In genomic region chr8:120034471-120034870, GRCm38 (mm10) we compare ENCODE assay signal across 14 mouse cellular contexts. TPM values are rescaled to one million over a fixed set of nuclear protein-coding genes. Genes with fewer than 3 reads are reported as not detected.
DNase-seq lines count a peak whose midpoint lies in the region; ATAC-seq and TF ChIP-seq lines count a peak whose summit lies in the region.
"Had no signal": no experiment of that assay in that cellular context is flagged by ENCODE, and none has a peak within 500 bp of the region (broad histone marks: within the 10 kb centered on the region; RNA-seq: fewer than 3 reads in every experiment).

No protein-coding gene starts in this region.

- no peak for ATAC-seq in forebrain, embryonic 13.5 days
- no peak for ATAC-seq in forebrain, embryonic 16.5 days
- ATAC-seq: intestine, embryonic 16.5 days had no signal

- H3K4me2 ChIP-seq in forebrain, embryonic 13.5 days: no peak overlapping the region
- H3K4me2 ChIP-seq in forebrain, embryonic 16.5 days (ENCODE audit: low read length): no peak overlapping the region

- TF ChIP-seq POLR2A in cerebellum, adult 2 months (IDR thresholded peaks at IDR 0.05; ENCODE audit: borderline replicate concordance, insufficient read depth, low read length): no peak

- no peaks in the 10 kb centered on the region for H3K36me3 ChIP-seq in forebrain, embryonic 13.5 days (ENCODE audit: poor library complexity, severe bottlenecking)
- no peaks in the 10 kb centered on the region for H3K36me3 ChIP-seq in forebrain, embryonic 16.5 days (ENCODE audit: control insufficient read depth, insufficient read depth)

- H3K9me3 ChIP-seq in forebrain, embryonic 13.5 days (replicated peaks): no peaks in the 10 kb centered on the region
- H3K9me3 ChIP-seq in forebrain, embryonic 16.5 days (ENCODE audit: control insufficient read depth, low read length): no peaks in the 10 kb centered on the region

- no peaks in the 10 kb centered on the region for H3K27me3 ChIP-seq in forebrain, embryonic 13.5 days
- no peaks in the 10 kb centered on the region for H3K27me3 ChIP-seq in forebrain, embryonic 16.5 days (replicated peaks; ENCODE audit: control insufficient read depth, insufficient read depth, low read length)
- no peaks in the 10 kb centered on the region for H3K27me3 ChIP-seq in cerebellum, adult 2 months (ENCODE audit: control insufficient read depth, insufficient read depth, low read length)

- H3K9ac ChIP-seq in forebrain, embryonic 13.5 days: no peak overlapping the region
- H3K9ac ChIP-seq in forebrain, embryonic 16.5 days (replicated peaks; ENCODE audit: low read depth, low read length): no peak overlapping the region

- no peak for TF ChIP-seq CTCF in layer of hippocampus, adult 2 months (conservative IDR thresholded peaks at IDR 0.05)
- no peak for TF ChIP-seq CTCF in cerebellum, adult 2 months (IDR thresholded peaks at IDR 0.05; ENCODE audit: borderline replicate concordance, insufficient read depth, low read depth, low read length)

- H3K4me1 ChIP-seq in forebrain, embryonic 13.5 days: no peaks in the 10 kb centered on the region
- H3K4me1 ChIP-seq in forebrain, embryonic 16.5 days (replicated peaks; ENCODE audit: control insufficient read depth, insufficient read depth, low read length): no peaks in the 10 kb centered on the region
- H3K4me1 ChIP-seq in cerebellum, adult 2 months (ENCODE audit: control insufficient read depth, insufficient read depth, low read length): peaks cover 13% of the 10 kb centered on the region

- 35% methylated on average over 6 of the region's 6 CpGs for WGBS in forebrain, embryonic 13.5 days
- WGBS in forebrain, embryonic 16.5 days: 28% methylated on average over 6 of the region's 6 CpGs
- WGBS in cerebellum, adult 2 months: 74% methylated on average over 6 of the region's 6 CpGs

- no peak overlapping the region for H3K4me3 ChIP-seq in forebrain, embryonic 13.5 days
- no peak overlapping the region for H3K4me3 ChIP-seq in forebrain, embryonic 16.5 days (replicated peaks; ENCODE audit: low read length)
- H3K4me3 ChIP-seq in layer of hippocampus, adult 2 months: no peak overlapping the region
- H3K4me3 ChIP-seq in cerebellum, adult 2 months (replicated peaks; ENCODE audit: insufficient read depth, low read depth, low read length): no peak overlapping the region

- DNase-seq in layer of hippocampus, adult 2 months (ENCODE audit: low spot score in 2 of 2): no peak
- DNase-seq in layer of hippocampus, postnatal 10 days (ENCODE audit: low spot score in 2 of 2): no peak
- DNase-seq in right cerebral cortex, adult 18-20 months: peak; percentile 36
- DNase-seq in right cerebral cortex, postnatal 4 days: no peak
- DNase-seq in cerebellum, adult 2 months: no peak
- DNase-seq in cerebellum, adult 9-11 months: no peak
- DNase-seq: adrenal gland, postnatal 14 days; gastrocnemius, postnatal 36 days; heart, postnatal 4 days; kidney, postnatal 25 days; thymus, adult 18-20 months had no signal

- H3K27ac ChIP-seq in forebrain, embryonic 13.5 days: 0 out of 2 replicates have a peak overlapping the region, but pooled peaks have one; percentile 11
- no peak overlapping the region for H3K27ac ChIP-seq in forebrain, embryonic 16.5 days (ENCODE audit: low read length)
- peak overlapping the region; percentile 8; the same call in 1 of the 2 replicates for H3K27ac ChIP-seq in layer of hippocampus, adult 2 months
- H3K27ac ChIP-seq in cerebellum, adult 2 months (ENCODE audit: insufficient read depth, low read length): no peak overlapping the region

RNA-seq across cellular contexts. Expression of gene Crispld2, which starts 42.2 kb away (rescaled TPM):
- polyA plus RNA-seq in forebrain, embryonic 13.5 days (2015; fragmentation: Nextera tagmentation; extraction: Ambion mirVana): 0.72 and 0.90 TPM in 2 replicates
- polyA plus RNA-seq in forebrain, embryonic 16.5 days (2015; fragmentation: Nextera tagmentation; extraction: Ambion mirVana): 1.2 and 1.5 TPM in 2 replicates
- total RNA-seq in layer of hippocampus, adult 2 months (2021): 1 to 10 TPM; 2.0 to 2.5 TPM
- total RNA-seq in layer of hippocampus, postnatal 10 days (2021): 1 to 10 TPM; 2.2 to 2.9 TPM
- 2.4 and 2.6 TPM in 2 replicates for polyA plus RNA-seq in cerebellum, adult 2 months (2012; rRNA removed)

Comparison
In these comparisons a context has a peak if more than half of its experiments do, and no peak if none do; other contexts are left out.
1. H3K27ac ChIP-seq: peak in forebrain, embryonic 13.5 days (single experiment) and layer of hippocampus, adult 2 months (single experiment); none in forebrain, embryonic 16.5 days (single experiment) and cerebellum, adult 2 months (single experiment).